Mouse (Mus musculus) limb, embryonic 13.5 days (tissue): ENCODE measurements at regions not wholly inside any gene's neighbourhood (a gene's known extent, or its start where the extent isn't known, plus 50 kb on each side); places are given as distances from the start of the nearest gene placed in this dataset.
A peak's percentile ranks its signal among the peaks of the same experiment; 100 is the strongest.
"Not testable (repeated sequence)": the region's sequence is repeated elsewhere in the genome, so short reads cannot be mapped to it uniquely, and the experiment has no call there.

Experiments used
- ATAC-seq: fragments of 200-750 bp; cut with Nextera tagmentation; 2 replicates; pipeline ENCODE4 v1.8.0; 2017; ENCODE audit warnings: low read depth, moderate number of reproducible peaks, moderate TSS enrichment; ENCODE audit not compliant: low FRiP score
- H3K27ac ChIP-seq: fragments of 300-500 bp; sonication (generic); 2 replicates; pipeline ENCODE4 v1.5.1; 2015; ENCODE audit warnings: inconsistent platforms, mild to moderate bottlenecking, moderate library complexity
- H3K27me3 ChIP-seq: fragments of 300-500 bp; sonication (generic); 2 replicates; pipeline ENCODE4 v1.6.1; 2015; ENCODE audit warnings: mild to moderate bottlenecking, inconsistent platforms
- H3K36me3 ChIP-seq: fragments of 300-500 bp; sonication (generic); 2 replicates; pipeline ENCODE4 v1.6.1; 2015; ENCODE audit warnings: inconsistent platforms, mild to moderate bottlenecking, moderate library complexity
- H3K4me1 ChIP-seq: fragments of 300-500 bp; sonication (generic); 2 replicates; pipeline ENCODE4 v1.6.1; 2015; ENCODE audit warnings: inconsistent platforms
- H3K4me2 ChIP-seq: fragments of 300-500 bp; sonication (generic); replicated peaks from 2 replicates; pipeline ENCODE4 v1.6.1; 2015; ENCODE audit warnings: inconsistent platforms, mild to moderate bottlenecking, moderate library complexity
- H3K4me3 ChIP-seq: fragments of 300-500 bp; sonication (generic); 2 replicates; pipeline ENCODE4 v1.5.1; 2015; ENCODE audit warnings: moderate library complexity, mild to moderate bottlenecking, inconsistent platforms
- H3K9ac ChIP-seq: fragments of 300-500 bp; sonication (generic); 2 replicates; pipeline ENCODE4 v1.6.1; 2015; ENCODE audit warnings: mild to moderate bottlenecking, inconsistent platforms
- H3K9me3 ChIP-seq: fragments of 300-500 bp; sonication (generic); 2 replicates; pipeline ENCODE4 v1.6.1; 2016; ENCODE audit warnings: inconsistent platforms
- WGBS: fragments of 180-500 bp; shearing (Covaris S2); methylation state at CpG from one replicate; pipeline ENCODE4 v1.1.7; 2015; 5-methylcytosine and 5-hydroxymethylcytosine counted together

GRCm38 (mm10) chr4:81628496-81628828 lies 185.8 kb upstream of the Mpdz start:
- 63% methylated on average over 3 of the region's 3 CpGs for WGBS
- no peak for ATAC-seq
- H3K4me1 ChIP-seq: peaks cover 9% of the 10 kb centered on the region; the same call in 1 of the 2 replicates
- no peak overlapping the region for H3K9ac ChIP-seq
- no peak overlapping the region for H3K4me3 ChIP-seq
- no peaks in the 10 kb centered on the region for H3K36me3 ChIP-seq
- no peaks in the 10 kb centered on the region for H3K27me3 ChIP-seq
- no peaks in the 10 kb centered on the region for H3K9me3 ChIP-seq
- no peak overlapping the region for H3K4me2 ChIP-seq
- no peak overlapping the region for H3K27ac ChIP-seq

GRCm38 (mm10) chr4:81627714-81628495 lies 185.3 kb upstream of the Mpdz start:
- 0 out of 2 replicates have a peak overlapping the region, but pooled peaks have one; percentile 15 for H3K27ac ChIP-seq

GRCm38 (mm10) chr4:81625348-81625934 lies 182.8 kb upstream of the Mpdz start:
- peaks cover 9% of the 10 kb centered on the region; the same call in 1 of the 2 replicates for H3K4me1 ChIP-seq
- no peak overlapping the region for H3K9ac ChIP-seq
- H3K36me3 ChIP-seq: no peaks in the 10 kb centered on the region
- ATAC-seq: no peak
- 41% methylated on average over 10 of the region's 10 CpGs for whole genome bisulfite sequencing
- H3K4me3 ChIP-seq: no peak overlapping the region
- H3K27me3 ChIP-seq: no peaks in the 10 kb centered on the region
- H3K4me2 ChIP-seq: no peak overlapping the region
- H3K27ac ChIP-seq: no peak overlapping the region
- no peaks in the 10 kb centered on the region for H3K9me3 ChIP-seq

More at GRCm38 (mm10) chr4:81627714-81628495, 185.3 kb upstream of the Mpdz start:
- Histone ChIP-seq H3K4me2 (no peak overlapping the region), H3K4me1 (peaks cover 9% of the 10 kb centered on the region; the same call in 1 of the 2 replicates), H3K4me3 (no peak overlapping the region), H3K9ac (no peak overlapping the region), H3K9me3 (no peaks in the 10 kb centered on the region), H3K27me3 (no peaks in the 10 kb centered on the region), H3K36me3 (no peaks in the 10 kb centered on the region)
- 49% methylated on average over 12 of the region's 12 CpGs for WGBS
- ATAC-seq: no peak

- no peak overlapping the region for H3K9ac ChIP-seq
- H3K27ac ChIP-seq: no peak overlapping the region
- ATAC-seq: no peak
- peaks cover 9% of the 10 kb centered on the region; the same call in 1 of the 2 replicates for H3K4me1 ChIP-seq
- no peaks in the 10 kb centered on the region for H3K36me3 ChIP-seq
- WGBS: 78% methylated on average over 4 of the region's 4 CpGs
- H3K27me3 ChIP-seq: no peaks in the 10 kb centered on the region
- no peaks in the 10 kb centered on the region for H3K9me3 ChIP-seq
- no peak overlapping the region for H3K4me2 ChIP-seq
- no peak overlapping the region for H3K4me3 ChIP-seq
These were observed 181.5 kb upstream of the Mpdz start for GRCm38 (mm10) chr4:81624111-81624510.

- Histone ChIP-seq H3K9me3 (no peaks in the 10 kb centered on the region), H3K9ac (no peak overlapping the region), H3K4me1 (peaks cover 4% of the 10 kb centered on the region; the same call in 1 of the 2 replicates), H3K4me3 (no peak overlapping the region), H3K27me3 (no peaks in the 10 kb centered on the region), H3K27ac (no peak overlapping the region), H3K36me3 (no peaks in the 10 kb centered on the region), H3K4me2 (no peak overlapping the region)
- no peak for ATAC-seq
- 69% methylated on average over 8 of the region's 8 CpGs for WGBS
These were observed 178.9 kb upstream of the Mpdz start for GRCm38 (mm10) chr4:81621391-81622137.

GRCm38 (mm10) chr4:81617191-81617590 lies 174.6 kb upstream of the Mpdz start:
- H3K4me2 ChIP-seq: no peak overlapping the region
- no peaks in the 10 kb centered on the region for H3K4me1 ChIP-seq
- H3K36me3 ChIP-seq: no peaks in the 10 kb centered on the region
- 64% methylated on average over 5 of the region's 5 CpGs for WGBS
- H3K9me3 ChIP-seq: no peaks in the 10 kb centered on the region
- no peak overlapping the region for H3K9ac ChIP-seq
- H3K27me3 ChIP-seq: no peaks in the 10 kb centered on the region
- H3K27ac ChIP-seq: no peak overlapping the region
- ATAC-seq: no peak
- no peak overlapping the region for H3K4me3 ChIP-seq

GRCm38 (mm10) chr4:81611191-81611590 lies 168.6 kb upstream of the Mpdz start:
- H3K4me2 ChIP-seq: no peak overlapping the region
- H3K9me3 ChIP-seq: no peaks in the 10 kb centered on the region
- H3K27ac ChIP-seq: no peak overlapping the region
- no peaks in the 10 kb centered on the region for H3K27me3 ChIP-seq
- H3K4me3 ChIP-seq: no peak overlapping the region
- no peak for ATAC-seq
- WGBS: 75% methylated on average over 2 of the region's 2 CpGs
- H3K4me1 ChIP-seq: no peaks in the 10 kb centered on the region
- no peak overlapping the region for H3K9ac ChIP-seq
- H3K36me3 ChIP-seq: no peaks in the 10 kb centered on the region

GRCm38 (mm10) chr4:81600396-81600795 lies 157.8 kb upstream of the Mpdz start:
- no peak for ATAC-seq

GRCm38 (mm10) chr4:81597390-81597789 lies 154.8 kb upstream of the Mpdz start:
- Histone ChIP-seq H3K4me2 (no peak overlapping the region), H3K36me3 (no peaks in the 10 kb centered on the region), H3K27me3 (no peaks in the 10 kb centered on the region), H3K9me3 (no peaks in the 10 kb centered on the region), H3K27ac (no peak overlapping the region), H3K4me1 (no peaks in the 10 kb centered on the region), H3K4me3 (no peak overlapping the region), H3K9ac (no peak overlapping the region)
- peak; percentile 64; the same call in 1 of the 2 replicates for ATAC-seq
- 37% methylated on average over 4 of the region's 4 CpGs for WGBS

More at GRCm38 (mm10) chr4:81600396-81600795, 157.8 kb upstream of the Mpdz start:
- no peaks in the 10 kb centered on the region for H3K9me3 ChIP-seq
- no peak overlapping the region for H3K9ac ChIP-seq
- H3K4me3 ChIP-seq: no peak overlapping the region
- WGBS: 89% methylated on average over 5 of the region's 5 CpGs
- H3K4me1 ChIP-seq: no peaks in the 10 kb centered on the region
- H3K27me3 ChIP-seq: no peaks in the 10 kb centered on the region
- H3K27ac ChIP-seq: no peak overlapping the region
- no peaks in the 10 kb centered on the region for H3K36me3 ChIP-seq
- H3K4me2 ChIP-seq: no peak overlapping the region

- WGBS: 92% methylated on average over 3 of the region's 3 CpGs
- H3K36me3 ChIP-seq, ATAC-seq, H3K9ac ChIP-seq, H3K4me3 ChIP-seq, H3K27me3 ChIP-seq, H3K27ac ChIP-seq, H3K4me2 ChIP-seq, H3K4me1 ChIP-seq, H3K9me3 ChIP-seq: not testable (repeated sequence)
These were observed 150.8 kb upstream of the Mpdz start for GRCm38 (mm10) chr4:81593431-81593830.

- Histone ChIP-seq H3K4me1 (peaks cover 22% of the 10 kb centered on the region), H3K9ac (no peak overlapping the region), H3K36me3 (no peaks in the 10 kb centered on the region), H3K27ac (no peak overlapping the region), H3K9me3 (no peaks in the 10 kb centered on the region), H3K27me3 (no peaks in the 10 kb centered on the region), H3K4me3 (no peak overlapping the region), H3K4me2 (no peak overlapping the region)
- WGBS: 51% methylated on average over 2 of the region's 2 CpGs
- ATAC-seq: no peak
These were observed 139.9 kb upstream of the Mpdz start for GRCm38 (mm10) chr4:81582546-81582945.

- Histone ChIP-seq H3K27ac (peak overlapping the region; percentile 55; the same call in 1 of the 2 replicates), H3K36me3 (no peaks in the 10 kb centered on the region), H3K4me2 (peak overlapping the region; percentile 25; the same call in 1 of the 2 replicates), H3K27me3 (no peaks in the 10 kb centered on the region), H3K9me3 (no peaks in the 10 kb centered on the region), H3K4me3 (no peak overlapping the region), H3K4me1 (peaks cover 22% of the 10 kb centered on the region), H3K9ac (no peak overlapping the region)
- WGBS: 60% methylated on average over 8 of the region's 8 CpGs
- no peak for ATAC-seq
These were observed 137.9 kb upstream of the Mpdz start for GRCm38 (mm10) chr4:81580553-81580952.
